Mouse (Mus musculus): Measurements from ENCODE around the gene Dio1. TPM values are rescaled to one million over a fixed set of nuclear protein-coding genes. Genes with fewer than 3 reads are reported as not detected.

Gene Dio1
- polyA plus RNA-seq, 1 experiment from 2014 or later, result not detected

DNA sequence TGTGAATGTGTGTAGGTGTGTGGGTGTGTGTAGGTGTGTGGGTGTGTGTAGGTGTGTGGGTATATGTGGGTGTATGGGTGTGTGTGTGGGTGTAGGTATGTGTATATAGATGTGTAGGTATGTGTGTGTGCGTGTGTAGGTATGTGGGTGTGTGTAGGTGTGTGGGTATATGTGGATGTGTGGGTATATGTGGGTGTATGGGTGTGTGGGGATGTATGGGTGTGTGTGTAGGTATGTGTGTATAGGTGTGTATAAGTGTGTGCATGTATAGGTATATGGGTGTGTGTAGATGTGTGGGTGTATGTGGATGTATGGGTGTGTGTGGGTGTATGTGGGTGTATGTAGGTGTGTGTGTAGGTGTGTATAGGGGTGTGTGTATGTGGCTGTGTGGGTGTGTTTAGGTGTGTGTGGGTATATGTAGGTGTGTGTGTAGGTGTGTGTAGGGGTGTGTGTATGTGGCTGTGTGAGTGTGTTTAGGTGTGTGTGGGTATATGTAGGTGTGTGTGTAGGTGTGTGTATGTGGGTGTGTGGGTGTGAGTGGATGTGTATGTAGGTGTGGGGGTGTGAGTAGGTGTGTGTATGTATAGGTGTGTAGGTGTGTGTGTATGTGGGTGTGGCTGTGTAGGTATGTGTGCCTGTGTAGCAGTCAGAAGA lies 5.9 kb downstream of the Dio1 start:
- Histone ChIP-seq H3K9ac (peak overlapping the region; percentile 24; the same call in 1 of the 2 replicates), H3K4me3 (no peak overlapping the region), H3K9me3 (no peaks in the 10 kb centered on the region), H3K36me3 (no peaks in the 10 kb centered on the region), H3K4me1 (no peaks in the 10 kb centered on the region; the same call in 1 of the 2 replicates), H3K4me2 (replicated peaks) (no peak overlapping the region), H3K27me3 (no peaks in the 10 kb centered on the region), H3K27ac (no peak overlapping the region)
- peak; percentile 55 for ATAC-seq (ENCODE audit: insufficient number of reproducible peaks, insufficient read depth, low FRiP score, low TSS enrichment)
- WGBS, result 97% methylated on average over 1 of the region's 1 CpGs

DNA sequence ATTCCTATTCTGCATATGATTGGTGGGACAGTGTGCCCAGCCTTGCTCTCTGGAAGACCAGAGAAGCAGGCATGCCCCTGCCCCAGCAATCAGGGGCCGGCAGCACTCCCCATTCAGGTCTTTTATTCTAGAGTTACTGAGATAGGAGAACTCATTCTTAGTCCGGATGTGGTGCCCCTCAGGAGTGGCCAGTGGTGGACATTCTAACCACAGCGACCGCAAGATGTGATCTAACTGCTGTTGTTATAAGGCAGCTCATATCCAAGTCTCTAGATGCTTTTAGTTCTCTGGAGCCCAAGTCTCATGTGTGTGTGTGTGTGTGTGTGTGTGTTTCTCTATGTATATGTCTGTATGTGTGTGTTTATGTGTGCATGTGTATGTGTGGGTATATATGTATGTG lies 6.6 kb downstream of the Dio1 start:
- H3K4me2 ChIP-seq (replicated peaks), result no peak overlapping the region
- no peaks in the 10 kb centered on the region for H3K27me3 ChIP-seq
- WGBS, result 79% methylated on average over 4 of the region's 4 CpGs
- H3K27ac ChIP-seq, result no peak overlapping the region
- ATAC-seq (ENCODE audit: insufficient number of reproducible peaks, insufficient read depth, low FRiP score, low TSS enrichment), result no peak
- H3K4me1 ChIP-seq, result no peaks in the 10 kb centered on the region; the same call in 1 of the 2 replicates
- H3K4me3 ChIP-seq, result no peak overlapping the region
- 0 out of 2 replicates have a peak overlapping the region, but pooled peaks have one; percentile 24 for H3K9ac ChIP-seq
- H3K9me3 ChIP-seq, result no peaks in the 10 kb centered on the region
- H3K36me3 ChIP-seq, result no peaks in the 10 kb centered on the region

DNA sequence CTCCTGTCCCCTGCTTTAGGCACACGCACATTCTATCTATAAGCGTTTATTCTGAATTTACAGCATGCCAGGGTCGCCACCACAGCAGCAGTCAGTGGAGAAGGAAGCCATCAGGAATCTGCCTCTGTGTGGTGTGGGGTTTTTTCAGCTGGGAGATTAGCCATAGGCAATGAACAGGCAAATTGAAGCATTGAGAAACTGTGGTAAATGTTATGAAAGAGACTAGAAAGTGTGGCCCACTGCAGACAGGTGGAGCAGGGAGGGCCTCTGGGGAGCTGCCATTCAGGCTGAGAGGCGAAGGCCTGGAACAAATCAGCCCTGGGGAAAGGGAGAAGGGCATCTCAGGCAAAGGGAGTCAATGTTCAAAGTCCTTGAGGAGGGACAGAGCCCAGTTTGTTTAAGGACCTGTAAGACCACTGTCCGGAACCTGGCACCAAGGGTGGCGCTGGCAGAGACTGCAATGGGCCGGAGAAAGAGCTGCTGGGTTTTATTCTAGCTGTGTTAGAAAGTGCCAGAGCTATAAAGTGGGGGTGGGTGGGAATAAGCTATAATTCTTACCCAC lies 7.1 kb downstream of the Dio1 start:
- no peak overlapping the region for H3K4me2 ChIP-seq (replicated peaks)
- no peak overlapping the region for H3K4me3 ChIP-seq
- ATAC-seq (ENCODE audit: insufficient number of reproducible peaks, insufficient read depth, low FRiP score, low TSS enrichment), result no peak
- 81% methylated on average over 7 of the region's 7 CpGs for WGBS
- no peaks in the 10 kb centered on the region for H3K36me3 ChIP-seq
- no peaks in the 10 kb centered on the region for H3K4me1 ChIP-seq
- H3K27ac ChIP-seq, result no peak overlapping the region
- H3K9ac ChIP-seq, result no peak overlapping the region
- no peaks in the 10 kb centered on the region for H3K27me3 ChIP-seq
- H3K9me3 ChIP-seq, result no peaks in the 10 kb centered on the region

DNA sequence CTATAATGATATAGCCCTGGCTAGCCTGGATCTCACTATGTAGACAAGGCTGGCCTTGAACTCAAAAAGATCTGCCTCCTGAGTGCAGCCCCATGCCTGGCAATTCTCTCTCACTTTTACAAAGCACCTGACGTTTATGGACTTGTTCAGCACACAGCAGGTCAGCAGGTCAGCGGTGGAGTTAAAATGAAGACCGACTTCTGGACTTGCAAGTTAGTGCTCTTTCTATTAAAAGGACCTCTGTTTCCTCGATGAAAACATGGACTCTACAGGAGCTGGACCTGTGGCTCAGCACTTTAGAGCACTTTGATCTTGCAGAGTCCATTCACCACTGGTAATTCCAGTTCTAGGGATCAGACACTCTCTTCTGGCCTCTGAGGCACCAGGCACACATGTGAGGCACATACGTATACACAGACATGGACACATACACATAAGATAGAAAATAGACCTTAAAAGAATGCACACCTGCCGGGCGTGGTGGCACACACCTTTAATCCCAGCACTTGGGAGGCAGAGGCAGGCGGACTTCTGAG lies 8.8 kb downstream of the Dio1 start:
- H3K4me3 ChIP-seq, result no peak overlapping the region
- no peak overlapping the region for H3K9ac ChIP-seq
- 82% methylated on average over 8 of the region's 8 CpGs for WGBS
- H3K27me3 ChIP-seq, result no peaks in the 10 kb centered on the region
- H3K9me3 ChIP-seq, result no peaks in the 10 kb centered on the region
- no peaks in the 10 kb centered on the region for H3K36me3 ChIP-seq
- no peak overlapping the region for H3K4me2 ChIP-seq (replicated peaks)
- ATAC-seq (ENCODE audit: insufficient number of reproducible peaks, insufficient read depth, low FRiP score, low TSS enrichment), result no peak
- no peaks in the 10 kb centered on the region for H3K4me1 ChIP-seq
- no peak overlapping the region for H3K27ac ChIP-seq

DNA sequence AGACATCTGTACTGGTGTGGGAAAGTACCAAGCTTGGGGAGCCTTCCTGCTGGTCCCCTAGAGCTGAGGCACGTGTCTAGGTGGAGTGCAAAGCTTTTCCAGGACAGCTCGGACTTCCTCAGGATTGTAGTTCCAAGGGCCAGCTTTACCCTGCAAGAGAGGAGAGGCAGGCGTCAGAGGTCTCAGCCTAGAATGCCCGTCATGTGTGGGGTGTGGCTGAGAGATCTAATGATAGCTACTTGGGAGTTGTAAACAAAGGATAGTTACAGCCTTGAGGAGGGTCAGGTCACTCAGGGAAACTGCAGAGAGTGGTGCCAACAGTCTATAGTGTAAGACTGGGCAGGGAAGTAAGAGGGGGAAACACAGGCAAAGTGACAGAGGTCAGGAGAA lies 14.7 kb downstream of the Dio1 start:
- no peaks in the 10 kb centered on the region for H3K27me3 ChIP-seq
- ATAC-seq (ENCODE audit: insufficient number of reproducible peaks, insufficient read depth, low FRiP score, low TSS enrichment), result no peak
- no peak overlapping the region for H3K9ac ChIP-seq
- H3K4me3 ChIP-seq, result no peak overlapping the region
- no peak overlapping the region for H3K4me2 ChIP-seq (replicated peaks)
- 68% methylated on average over 4 of the region's 4 CpGs for WGBS
- H3K36me3 ChIP-seq, result no peaks in the 10 kb centered on the region
- no peak overlapping the region for H3K27ac ChIP-seq
- H3K9me3 ChIP-seq, result no peaks in the 10 kb centered on the region
- H3K4me1 ChIP-seq, result no peaks in the 10 kb centered on the region

DNA sequence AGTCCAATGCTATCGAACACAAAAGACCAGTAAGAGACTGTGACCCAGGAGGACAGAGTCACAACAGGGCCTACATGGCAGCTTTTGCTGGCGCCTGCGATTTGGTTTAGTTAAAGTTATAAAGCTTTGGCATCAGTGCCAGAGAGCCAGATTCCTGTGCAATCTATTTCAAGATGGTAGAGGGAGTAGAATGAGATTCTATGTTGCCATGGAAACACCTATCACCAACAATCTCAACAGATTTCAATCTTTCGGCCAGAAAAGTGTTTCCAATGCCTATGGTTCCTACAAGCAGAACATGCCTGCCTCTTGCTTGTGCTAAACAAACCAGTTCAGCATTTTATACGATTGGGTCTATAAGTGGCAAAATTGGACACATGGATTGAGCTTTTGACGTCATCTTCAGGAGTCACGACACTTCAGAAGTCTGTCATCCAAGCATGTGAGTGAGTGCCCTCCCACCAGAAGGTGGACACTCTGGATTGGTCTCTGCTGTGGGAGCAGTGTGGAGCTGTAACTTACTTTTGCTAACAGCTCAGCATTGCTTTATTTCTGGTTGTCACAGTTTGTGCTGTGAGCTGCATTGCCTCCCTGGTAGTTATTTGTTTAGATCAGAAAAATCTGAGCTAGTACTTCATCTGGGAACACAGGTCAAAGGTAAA lies 15.2 kb downstream of the Dio1 start:
- Histone ChIP-seq H3K36me3 (no peaks in the 10 kb centered on the region), H3K4me1 (no peaks in the 10 kb centered on the region), H3K9me3 (no peaks in the 10 kb centered on the region), H3K27me3 (no peaks in the 10 kb centered on the region), H3K4me2 (replicated peaks) (no peak overlapping the region), H3K4me3 (no peak overlapping the region), H3K9ac (no peak overlapping the region), H3K27ac (no peak overlapping the region)
- WGBS, result 88% methylated on average over 7 of the region's 7 CpGs
- ATAC-seq (ENCODE audit: insufficient number of reproducible peaks, insufficient read depth, low FRiP score, low TSS enrichment), result no peak

DNA sequence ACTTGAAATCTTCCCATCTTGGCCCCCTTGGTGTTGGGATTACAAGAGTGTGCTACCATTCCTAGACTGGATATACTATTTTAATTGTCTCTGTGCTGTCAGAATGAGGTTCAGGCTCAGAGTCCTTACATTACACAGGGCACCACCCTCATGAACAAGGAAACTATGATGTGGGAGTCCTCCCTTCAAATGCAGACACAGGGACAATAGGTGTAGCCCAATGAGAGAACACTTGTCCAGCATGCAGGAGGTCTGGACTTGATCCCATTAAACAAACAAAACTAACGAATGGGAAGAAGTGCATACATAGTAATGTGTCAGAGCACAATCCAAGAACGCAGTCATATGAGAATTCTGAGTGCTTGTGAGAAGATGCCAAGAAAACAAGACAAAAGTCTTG lies 19.5 kb downstream of the Dio1 start:
- Histone ChIP-seq H3K36me3 (no peaks in the 10 kb centered on the region), H3K27ac (no peak overlapping the region), H3K4me1 (no peaks in the 10 kb centered on the region), H3K4me2 (replicated peaks) (no peak overlapping the region), H3K9me3 (no peaks in the 10 kb centered on the region), H3K4me3 (no peak overlapping the region), H3K9ac (no peak overlapping the region), H3K27me3 (no peaks in the 10 kb centered on the region)
- 86% methylated on average over 2 of the region's 2 CpGs for WGBS
- no peak for ATAC-seq (ENCODE audit: insufficient number of reproducible peaks, insufficient read depth, low FRiP score, low TSS enrichment)

DNA sequence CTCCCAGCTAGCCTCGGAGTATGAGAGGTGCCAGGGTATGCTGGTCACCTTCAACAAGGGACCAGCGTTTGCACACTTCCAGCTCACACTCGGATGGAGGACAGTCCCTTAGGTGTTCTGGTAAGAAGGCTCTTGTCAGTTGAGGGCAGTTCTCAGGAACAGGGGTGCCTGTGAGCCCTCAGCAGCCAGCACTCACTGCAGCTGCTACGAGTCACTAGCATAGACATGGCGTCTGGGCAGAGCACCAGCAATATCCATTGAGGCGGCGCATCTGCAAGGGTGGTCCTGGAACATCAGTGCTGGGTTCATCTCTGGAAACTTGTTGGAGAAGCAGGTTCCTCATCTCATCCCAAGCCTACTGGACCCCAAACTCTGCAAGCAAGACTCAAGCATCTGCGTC lies 20.6 kb downstream of the Dio1 start:
- no peaks in the 10 kb centered on the region for H3K4me1 ChIP-seq
- no peaks in the 10 kb centered on the region for H3K36me3 ChIP-seq
- no peak overlapping the region for H3K9ac ChIP-seq
- no peak for ATAC-seq (ENCODE audit: insufficient number of reproducible peaks, insufficient read depth, low FRiP score, low TSS enrichment)
- 91% methylated on average over 8 of the region's 8 CpGs for WGBS
- H3K4me3 ChIP-seq, result no peak overlapping the region
- H3K9me3 ChIP-seq, result no peaks in the 10 kb centered on the region
- H3K4me2 ChIP-seq (replicated peaks), result no peak overlapping the region
- no peaks in the 10 kb centered on the region for H3K27me3 ChIP-seq
- H3K27ac ChIP-seq, result no peak overlapping the region

DNA sequence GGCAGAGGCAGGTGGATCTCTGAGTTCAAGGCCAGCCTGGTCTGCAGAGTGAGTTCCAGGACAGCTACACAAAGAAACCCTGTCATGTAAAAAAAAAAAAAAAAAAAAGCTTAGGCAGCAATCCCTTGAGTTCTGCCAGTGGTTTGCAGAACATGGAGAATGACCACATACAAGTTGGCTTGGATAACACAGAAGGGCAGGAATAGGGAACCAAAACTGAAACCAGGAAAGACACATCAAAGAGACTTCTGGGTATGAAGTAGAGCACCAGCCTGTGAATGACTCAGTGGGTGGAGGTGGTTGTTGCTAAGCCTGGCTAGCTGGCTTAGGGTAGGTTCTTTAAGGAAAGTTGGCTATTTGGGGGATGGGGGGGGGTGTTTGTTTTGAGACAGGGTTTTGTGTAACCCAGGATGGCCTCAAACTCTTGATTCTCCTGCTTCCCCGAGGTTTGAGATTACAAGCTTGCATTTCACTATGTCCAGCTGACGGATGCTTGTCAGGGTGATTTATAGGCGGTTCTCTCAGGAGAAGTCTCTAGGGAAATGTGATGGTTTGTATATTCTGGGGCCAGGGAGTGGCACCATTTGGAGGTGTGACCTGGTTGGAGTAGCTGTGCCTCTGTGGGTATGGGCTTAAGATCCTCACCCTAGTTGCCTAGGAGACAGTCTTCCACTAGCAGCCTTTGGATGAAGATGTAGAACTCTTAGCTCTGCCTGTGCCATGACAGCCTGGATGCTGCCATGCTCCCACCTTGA lies 21.3 kb downstream of the Dio1 start:
- no peaks in the 10 kb centered on the region for H3K9me3 ChIP-seq
- ATAC-seq (ENCODE audit: insufficient number of reproducible peaks, insufficient read depth, low FRiP score, low TSS enrichment), result no peak
- no peak overlapping the region for H3K9ac ChIP-seq
- H3K27me3 ChIP-seq, result no peaks in the 10 kb centered on the region
- no peak overlapping the region for H3K4me3 ChIP-seq
- H3K36me3 ChIP-seq, result peaks cover 5% of the 10 kb centered on the region; the same call in 1 of the 2 replicates
- no peaks in the 10 kb centered on the region for H3K4me1 ChIP-seq
- H3K4me2 ChIP-seq (replicated peaks), result no peak overlapping the region
- 81% methylated on average over 3 of the region's 3 CpGs for WGBS
- no peak overlapping the region for H3K27ac ChIP-seq

DNA sequence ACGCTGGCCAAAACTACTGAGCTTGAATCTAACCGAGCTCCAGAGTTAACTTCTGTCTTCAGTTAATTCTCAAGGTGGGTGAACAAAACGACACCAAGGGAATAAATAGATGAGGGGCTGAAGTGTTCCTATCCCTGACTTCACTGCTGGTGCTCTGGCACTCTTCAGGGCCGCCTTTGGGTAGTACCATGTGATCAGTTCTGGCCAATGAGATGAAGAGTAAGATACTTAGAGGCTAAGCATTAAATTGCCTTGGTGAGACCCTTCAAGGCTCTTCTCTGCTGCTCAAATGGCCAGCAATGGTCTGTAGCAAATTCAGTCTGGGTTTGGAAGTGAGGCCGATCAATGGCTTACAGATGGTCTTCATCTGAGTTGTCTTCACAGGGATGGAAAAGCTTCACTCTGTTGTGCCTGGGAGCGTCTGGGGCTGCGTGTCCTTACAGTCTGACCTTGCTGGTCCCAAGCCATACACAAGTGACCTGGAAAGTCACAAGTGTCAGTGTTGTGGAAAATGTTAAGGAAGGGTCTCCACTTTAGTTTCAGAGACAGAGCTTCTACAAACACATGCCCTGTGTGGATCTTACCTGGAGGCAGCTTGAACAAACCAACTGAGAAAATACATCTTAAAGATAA lies 26.0 kb downstream of the Dio1 start:
- 79% methylated on average over 7 of the region's 7 CpGs for WGBS
- Histone ChIP-seq H3K9me3 (no peaks in the 10 kb centered on the region), H3K27me3 (no peaks in the 10 kb centered on the region), H3K4me2 (replicated peaks) (no peak overlapping the region), H3K9ac (no peak overlapping the region), H3K36me3 (peaks cover 13% of the 10 kb centered on the region), H3K4me1 (peaks cover 5% of the 10 kb centered on the region; the same call in 1 of the 2 replicates), H3K27ac (no peak overlapping the region), H3K4me3 (no peak overlapping the region)
- no peak for ATAC-seq (ENCODE audit: insufficient number of reproducible peaks, insufficient read depth, low FRiP score, low TSS enrichment)

DNA sequence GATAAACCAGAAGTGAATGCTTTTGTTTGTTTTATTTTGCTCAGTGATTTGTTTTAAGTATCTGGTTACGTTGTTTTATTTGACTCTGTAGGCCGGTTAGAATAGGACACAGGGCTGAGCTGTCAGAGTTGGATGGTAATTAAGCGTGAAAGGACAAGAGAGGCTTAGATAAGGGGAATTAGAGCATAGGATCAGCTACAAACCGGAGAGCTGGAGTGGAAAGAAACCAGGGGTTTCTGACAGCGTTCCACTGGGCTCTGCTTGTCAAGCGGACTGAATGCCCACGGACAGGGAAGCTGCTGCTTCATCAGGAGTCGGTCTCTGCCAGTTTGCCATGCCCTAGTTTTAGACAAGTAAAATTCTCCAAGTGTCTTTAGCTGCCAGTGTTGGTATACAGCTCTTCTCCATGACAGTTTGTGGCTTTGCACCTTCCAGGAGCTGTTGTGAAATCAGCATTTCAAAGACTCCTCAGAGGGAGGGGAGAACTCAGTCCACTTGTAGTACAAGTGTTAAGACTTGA lies 28.7 kb downstream of the Dio1 start:
- peaks cover 5% of the 10 kb centered on the region; the same call in 1 of the 2 replicates for H3K4me1 ChIP-seq
- no peak overlapping the region for H3K9ac ChIP-seq
- no peaks in the 10 kb centered on the region for H3K9me3 ChIP-seq
- no peak overlapping the region for H3K4me3 ChIP-seq
- WGBS, result 21% methylated on average over 8 of the region's 8 CpGs
- H3K4me2 ChIP-seq (replicated peaks), result no peak overlapping the region
- ATAC-seq (ENCODE audit: insufficient number of reproducible peaks, insufficient read depth, low FRiP score, low TSS enrichment), result no peak
- no peak overlapping the region for H3K27ac ChIP-seq
- no peaks in the 10 kb centered on the region for H3K27me3 ChIP-seq
- H3K36me3 ChIP-seq, result peaks cover 13% of the 10 kb centered on the region
